Mouse (Mus musculus) left cerebral cortex, adult 9 months (tissue): ENCODE measurements at regions not wholly inside any gene's neighbourhood (a gene's known extent, or its start where the extent isn't known, plus 50 kb on each side); places are given as distances from the start of the nearest gene placed in this dataset.
"Not testable (repeated sequence)": the region's sequence is repeated elsewhere in the genome, so short reads cannot be mapped to it uniquely, and the experiment has no call there.

Experiments
- DNase-seq, 2 experiments: peaks; one replicate each; pipeline ENCODE4 v3.0.0; 2022; ENCODE audit warnings: low spot score in 2 of 2

DNA sequence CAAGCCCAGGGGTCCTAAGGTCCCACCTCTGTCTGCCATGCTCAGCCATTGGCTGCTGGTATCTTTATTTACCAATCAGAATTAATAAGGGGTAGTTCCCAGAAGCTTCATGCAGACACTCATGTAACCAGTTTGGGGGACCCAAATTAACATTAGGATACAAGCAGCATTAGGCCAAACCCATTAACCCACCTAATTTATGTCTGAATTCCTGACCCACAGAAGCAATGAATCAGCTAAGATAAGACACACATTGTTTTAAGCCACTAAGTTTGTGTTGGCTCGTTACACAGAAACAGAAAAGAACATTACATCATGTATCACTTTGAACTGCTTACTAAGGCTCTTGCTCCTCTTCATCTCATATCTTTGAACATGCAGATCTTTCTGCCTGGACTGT lies 461.0 kb downstream of the Lmo7 start:
- DNase-seq, result no peak

DNA sequence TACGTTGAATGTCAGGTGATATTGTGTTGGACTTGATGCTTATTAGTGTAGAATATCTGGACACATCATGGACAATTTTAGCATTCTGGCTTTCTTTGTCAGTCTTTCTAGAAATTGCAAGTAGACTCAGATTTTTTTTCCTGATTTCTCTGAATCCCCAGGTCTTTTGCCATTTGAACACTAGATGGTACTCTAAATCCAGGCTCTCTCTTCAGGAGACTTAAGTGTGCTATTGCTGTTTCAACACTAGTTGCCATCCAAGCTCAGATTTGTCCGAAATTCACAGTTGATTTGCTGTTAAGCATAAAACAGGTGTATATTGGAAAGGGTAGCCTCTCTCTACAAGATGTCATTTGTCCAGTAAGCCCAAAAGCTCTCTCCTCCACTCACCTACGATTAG lies 451.5 kb downstream of the Lmo7 start:
- DNase-seq, result peak in 1 of 2 experiments; percentile 5

DNA sequence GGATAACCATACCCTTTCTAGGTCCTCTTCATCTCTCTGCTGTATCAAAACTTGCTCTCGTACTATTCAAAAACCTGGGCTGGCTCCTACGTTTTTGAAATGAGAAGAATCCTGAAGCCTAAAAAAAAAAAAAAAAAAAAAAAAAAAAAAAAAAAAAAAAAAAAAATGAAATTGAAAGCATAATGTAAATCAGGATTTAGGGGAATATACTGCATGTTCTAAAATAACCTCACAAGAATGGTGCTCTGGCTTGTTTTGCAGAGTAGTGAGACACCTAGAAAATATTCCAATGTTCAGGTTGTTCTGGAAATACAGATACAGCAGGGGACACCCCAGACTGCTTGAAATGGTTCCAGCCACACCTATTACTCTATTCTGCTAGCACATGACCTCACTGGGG lies 442.0 kb downstream of the Lmo7 start:
- DNase-seq, result no peak

DNA sequence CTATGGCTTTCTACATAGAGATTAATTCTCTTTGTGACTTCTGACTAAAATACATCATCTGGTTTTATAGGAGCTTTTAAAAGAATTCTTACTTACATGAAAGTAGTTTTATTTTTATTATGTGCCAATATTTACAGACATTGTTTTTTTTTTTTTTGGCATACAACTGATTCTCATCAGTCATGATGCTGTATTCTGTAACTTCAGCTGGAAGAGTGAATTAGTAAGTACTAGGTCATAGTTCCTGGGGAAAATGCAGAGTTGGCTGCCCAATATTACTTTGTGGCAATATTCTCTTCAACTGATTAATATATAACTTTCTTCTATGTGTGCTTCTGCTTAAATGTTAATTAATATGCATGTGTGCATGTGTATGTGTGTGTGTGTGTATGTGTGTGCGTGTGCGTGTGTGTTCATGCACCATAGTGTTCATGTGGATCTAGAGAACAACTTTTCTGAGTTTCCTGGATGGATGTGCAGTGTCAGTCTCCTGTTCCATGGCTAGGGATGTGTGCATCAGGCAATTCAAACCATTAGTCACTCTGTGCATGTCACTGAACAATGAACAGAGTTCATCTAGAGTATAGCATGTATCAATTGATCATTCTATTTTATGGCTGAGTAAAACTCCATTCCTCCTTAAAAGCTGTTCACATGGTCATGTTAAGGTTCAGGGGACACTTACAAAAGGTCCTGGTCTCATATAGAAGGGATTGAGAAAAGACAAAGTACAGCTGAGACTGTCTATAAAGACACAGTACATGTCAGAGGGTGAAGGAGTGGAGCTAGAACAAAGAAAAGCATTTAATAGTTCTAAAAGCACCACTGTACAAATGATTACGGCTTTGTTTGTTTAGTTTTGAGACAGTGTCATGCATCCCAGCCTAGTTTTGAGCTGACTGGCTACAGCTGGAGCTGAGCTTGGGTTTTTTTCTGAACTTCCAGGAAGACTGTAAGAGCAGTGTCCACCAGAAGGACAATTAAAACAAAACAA lies 431.8 kb downstream of the Lmo7 start:
- no peak for DNase-seq

DNA sequence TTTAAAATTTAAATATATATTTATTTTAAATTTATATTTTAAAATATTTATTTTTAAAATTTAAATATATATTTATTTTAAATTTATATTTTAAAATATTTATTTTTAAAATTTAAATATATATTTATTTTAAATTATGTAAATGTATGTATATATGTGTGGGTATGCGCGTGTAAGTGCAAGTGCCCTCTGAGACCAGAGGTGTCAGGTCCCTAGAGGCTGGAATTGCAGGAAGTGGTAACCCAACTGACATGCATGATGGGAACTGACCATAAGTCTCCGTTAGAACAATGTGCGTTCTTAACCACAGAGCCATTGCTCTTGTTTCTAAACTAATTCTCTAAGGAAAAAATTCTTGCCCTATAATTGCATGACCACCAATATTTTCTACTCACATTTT lies 420.7 kb downstream of the Lmo7 start:
- not testable (repeated sequence) for DNase-seq

DNA sequence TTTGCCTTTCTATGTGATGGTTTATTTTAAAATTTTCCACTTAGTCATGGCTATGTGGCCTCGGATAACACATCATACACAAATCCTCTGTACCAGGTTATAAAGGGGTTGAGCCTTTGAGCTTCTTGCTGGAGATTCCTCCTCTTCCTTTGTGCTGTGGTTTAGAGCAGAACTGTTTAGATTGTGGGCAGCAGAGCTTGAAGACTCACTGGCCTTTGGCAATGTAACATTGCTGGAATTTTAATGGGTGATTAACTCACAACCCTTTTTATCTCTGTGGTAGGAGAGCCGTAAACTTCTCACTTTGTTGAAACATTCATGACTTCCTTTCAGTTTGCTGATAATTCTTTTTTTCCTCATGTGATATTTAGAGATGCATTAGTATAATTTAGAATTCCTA lies 413.0 kb downstream of the Lmo7 start:
- DNase-seq, result no peak

DNA sequence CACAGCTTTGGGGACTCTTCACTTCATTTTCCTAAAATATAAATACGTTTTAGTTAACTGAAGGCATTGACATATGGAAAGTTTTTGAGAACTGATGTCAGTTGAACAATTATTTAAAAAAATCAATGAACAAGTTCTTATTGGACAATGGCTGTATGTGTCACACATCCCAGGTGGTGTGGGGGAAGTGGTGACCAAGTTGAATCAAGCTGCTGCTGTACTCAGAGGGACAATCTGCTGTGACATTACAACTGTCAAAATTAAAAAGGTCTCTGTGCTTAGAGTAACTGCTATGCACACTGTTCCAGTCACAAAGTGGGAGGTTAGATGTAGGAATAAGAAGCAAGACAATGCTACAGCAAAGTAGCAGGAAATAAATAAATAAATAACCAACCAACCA lies 409.2 kb downstream of the Lmo7 start:
- no peak for DNase-seq

DNA sequence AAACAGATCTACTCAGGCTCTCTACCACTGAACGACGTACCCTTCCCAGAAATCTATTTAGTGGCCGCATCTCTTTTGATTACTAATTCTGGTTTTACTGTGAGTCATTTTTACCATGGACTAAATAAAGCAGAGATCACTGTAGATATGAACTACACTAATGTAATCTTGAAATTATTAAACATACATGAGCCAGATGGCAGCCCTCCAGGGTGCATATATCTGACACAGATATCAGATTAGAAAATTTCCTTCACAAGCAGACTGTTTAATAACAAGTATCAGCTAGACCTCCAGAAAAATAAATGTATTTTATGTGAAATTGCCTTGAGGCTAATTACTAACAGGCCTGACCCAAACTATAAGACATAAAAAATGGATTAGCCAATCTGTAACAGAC lies 388.4 kb downstream of the Lmo7 start:
- DNase-seq, result no peak

DNA sequence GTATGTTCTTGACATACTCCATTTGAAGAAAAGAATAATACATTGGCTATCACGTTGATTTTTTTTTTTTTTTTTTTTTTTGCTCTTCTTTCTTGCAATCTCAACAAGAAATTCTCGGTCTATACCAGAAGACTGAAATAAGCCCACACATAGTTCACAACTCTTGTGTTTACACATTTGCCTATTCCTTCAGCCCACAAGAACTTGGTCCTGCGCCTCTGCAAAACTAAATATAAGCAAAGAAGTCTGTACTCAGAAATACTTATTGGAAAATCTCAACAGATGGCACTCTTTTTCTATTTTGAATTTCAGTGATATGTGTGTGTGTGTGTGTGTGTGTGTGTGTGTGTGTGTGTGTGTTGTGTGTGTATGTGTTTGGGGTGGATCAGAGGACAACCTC lies 376.4 kb downstream of the Lmo7 start:
- DNase-seq, result peak in 1 of 2 experiments; percentile 9

DNA sequence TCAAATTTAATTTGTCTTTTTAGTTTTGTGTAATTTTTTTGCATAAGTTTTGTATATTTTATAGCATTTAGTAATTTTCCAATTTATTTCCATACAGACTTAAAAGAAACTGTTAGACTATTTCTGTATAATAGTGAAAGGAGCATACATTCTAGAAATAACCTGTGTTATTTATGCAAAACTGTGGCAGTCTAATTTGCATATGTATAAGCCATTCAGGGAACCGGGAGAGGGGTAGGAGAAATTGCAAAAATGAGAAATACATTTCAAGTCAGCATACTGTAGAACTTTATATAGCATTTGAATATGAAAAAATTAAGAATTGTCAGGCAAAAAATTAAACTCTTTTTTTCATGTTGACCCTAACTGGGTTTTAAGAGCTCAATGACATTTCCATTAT lies 364.3 kb downstream of the Lmo7 start:
- no peak for DNase-seq

DNA sequence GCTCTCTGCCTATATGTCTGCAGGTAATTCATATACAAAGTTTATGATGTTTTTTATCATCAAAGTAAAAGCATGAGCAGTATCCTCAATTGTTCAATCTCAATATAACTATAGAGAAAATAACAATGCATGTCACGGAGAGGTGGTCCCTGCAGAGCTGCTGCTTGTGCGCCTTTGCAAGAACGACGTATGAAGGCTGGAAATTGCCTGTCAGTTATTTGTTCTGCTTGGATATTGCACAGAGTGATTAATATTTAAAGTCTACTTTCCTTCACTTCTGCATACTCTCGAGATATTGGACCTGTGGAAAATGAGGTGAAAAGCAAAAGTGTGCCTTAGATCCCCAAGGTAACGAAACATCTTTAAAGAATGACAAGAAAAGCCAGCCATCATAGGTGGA lies 362.8 kb downstream of the Lmo7 start:
- no peak for DNase-seq

DNA sequence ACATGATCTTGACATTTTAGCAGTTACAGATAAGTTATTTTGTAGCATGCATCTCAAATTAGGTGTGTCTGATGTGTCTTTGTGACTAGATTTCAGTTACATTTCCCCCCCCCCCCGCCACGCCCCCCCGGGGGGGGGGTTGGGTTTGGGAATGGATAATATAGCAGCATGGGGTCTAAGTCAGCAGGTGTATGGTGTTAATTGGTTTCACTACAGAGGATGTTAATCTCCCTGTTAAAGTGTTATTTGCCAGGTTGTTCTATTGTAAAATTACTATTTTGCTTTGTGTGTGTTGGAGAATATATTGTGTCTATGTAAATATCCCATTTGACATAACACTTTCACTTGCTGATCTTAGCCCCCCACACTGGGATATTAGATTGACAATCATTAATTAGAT lies 319.2 kb downstream of the Lmo7 start:
- no peak for DNase-seq

DNA sequence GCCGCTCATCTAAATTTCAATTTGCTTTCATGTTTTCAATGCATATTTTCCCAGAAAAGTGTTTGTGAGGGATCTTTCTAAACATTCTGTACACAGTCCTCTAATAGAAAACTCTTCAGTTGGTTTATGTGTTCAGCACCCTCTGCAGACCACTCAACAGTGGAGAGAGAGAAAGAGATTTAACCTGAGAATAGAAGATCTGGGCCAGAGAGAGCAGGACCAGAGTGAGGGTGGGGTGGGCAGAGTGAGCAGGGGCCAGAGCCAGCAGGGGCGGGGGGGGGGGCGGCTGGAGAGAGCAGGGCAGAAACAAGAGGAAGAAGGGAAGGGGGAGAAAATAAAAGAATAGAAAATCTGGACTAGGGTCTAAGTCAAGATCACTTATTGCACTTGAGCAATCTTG lies 318.7 kb downstream of the Lmo7 start:
- DNase-seq, result no peak

DNA sequence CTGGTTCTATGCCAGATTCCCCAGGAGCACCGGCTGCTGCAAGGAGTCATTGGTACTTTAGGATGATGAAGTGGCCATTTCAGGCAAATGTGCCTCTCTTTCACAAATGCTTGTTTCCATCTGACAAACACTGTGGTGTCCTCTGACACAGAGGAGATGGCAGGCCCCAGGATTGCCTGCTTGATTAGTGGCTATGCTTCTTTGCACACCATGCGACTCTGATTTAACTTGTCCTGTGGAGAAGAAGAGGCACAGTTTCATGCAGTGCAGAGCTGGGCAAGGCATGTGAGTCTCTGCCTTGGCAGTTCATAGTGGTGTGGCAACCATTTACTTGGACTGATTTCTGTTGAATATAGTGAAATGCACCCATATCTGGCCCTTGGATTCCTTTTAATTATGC lies 308.4 kb downstream of the Lmo7 start:
- no peak for DNase-seq

DNA sequence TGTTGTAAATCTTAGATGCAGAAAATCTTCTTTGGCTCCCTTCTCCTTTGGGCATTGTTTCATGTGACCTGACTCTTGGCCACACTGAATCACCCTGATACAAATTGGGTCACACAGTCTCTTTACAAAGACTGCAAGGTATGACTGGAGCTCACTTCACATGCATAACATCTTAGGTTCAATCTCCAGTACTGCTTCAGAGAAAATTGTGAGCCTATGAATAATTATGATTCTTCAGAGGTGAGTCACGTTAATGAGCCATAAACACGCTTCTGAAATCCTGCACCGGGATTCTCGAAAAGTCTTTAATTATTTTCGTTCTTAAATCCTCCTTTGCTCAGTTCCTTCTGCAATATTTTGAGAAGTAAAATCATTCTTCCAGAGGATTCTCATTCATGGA lies 307.7 kb downstream of the Lmo7 start:
- no peak for DNase-seq

DNA sequence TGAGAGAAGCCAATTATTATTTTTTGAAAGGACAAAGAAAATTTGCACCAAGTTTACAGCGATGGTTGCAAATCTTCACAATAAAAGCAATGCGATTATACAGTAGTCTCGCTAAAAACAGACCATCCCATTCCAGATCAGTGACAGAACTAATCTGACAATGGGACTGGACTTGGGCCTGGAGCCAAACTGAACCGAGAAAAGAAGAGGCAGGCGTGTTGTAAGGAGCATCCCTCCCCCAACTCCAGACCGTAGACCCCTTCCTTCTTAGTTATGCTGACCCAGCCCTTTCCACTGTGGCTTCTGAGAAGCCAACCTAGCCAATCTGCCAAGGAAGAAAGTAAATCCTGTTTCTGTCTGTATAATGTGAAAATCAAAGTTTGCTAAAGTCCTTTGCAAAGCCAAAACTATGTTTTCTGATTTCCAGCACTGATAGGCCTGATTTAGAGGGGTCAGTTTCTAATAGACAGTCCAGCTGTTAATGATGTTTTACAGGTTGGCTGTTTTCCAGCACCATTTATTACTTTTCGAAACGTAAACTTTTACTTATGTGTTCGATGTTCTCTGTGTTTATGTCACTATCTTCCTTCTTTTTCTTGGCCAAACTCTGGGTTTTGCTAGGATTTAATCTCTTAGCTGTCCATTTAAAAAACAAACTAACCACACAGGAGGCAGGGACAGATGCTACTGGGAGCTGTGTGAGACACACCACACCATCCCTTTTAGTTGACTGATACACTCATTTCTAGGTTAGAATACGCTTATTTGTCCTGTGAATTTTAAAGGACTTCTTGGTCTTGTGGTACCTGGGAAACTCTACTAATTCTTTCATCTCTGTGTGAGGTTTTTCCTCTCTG lies 301.5 kb downstream of the Lmo7 start:
- DNase-seq, result no peak

DNA sequence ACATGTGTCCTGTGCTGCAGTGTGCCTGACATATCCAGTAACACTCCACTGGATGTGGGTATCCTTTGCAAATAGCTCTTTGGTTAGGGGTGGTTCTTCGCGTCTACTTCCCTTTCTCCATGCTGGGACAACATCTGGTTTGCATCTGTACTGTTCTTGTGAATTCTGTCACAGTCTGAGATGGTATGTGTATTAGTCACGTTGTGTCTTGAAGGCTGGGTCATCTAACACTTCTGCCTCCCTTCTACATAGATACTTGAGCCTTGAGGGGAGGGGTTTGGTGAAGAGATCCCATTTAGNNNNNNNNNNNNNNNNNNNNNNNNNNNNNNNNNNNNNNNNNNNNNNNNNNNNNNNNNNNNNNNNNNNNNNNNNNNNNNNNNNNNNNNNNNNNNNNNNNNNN lies 294.9 kb downstream of the Lmo7 start:
- DNase-seq, result no peak

DNA sequence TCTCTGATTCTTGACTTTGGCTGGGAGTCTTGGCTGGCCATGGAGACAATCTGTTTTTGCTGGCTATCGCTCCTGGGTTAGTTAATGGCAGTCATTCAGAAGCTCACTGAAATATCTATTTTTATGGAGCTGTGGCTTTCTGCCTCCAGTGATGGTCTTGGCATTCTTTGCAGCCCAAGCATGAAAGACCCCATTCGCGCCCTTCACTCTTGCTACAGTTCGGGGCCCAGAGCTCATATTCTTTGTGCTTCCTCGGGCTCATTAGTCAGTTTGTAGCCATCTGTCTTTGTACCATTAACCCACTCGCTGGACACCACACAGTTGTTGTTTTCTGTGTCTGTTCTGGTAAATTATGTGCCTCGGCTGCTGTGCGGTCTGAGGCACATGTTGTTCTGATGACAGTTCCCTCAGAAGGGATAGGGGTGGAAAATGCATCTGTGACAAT lies 290.4 kb downstream of the Lmo7 start:
- no peak for DNase-seq

DNA sequence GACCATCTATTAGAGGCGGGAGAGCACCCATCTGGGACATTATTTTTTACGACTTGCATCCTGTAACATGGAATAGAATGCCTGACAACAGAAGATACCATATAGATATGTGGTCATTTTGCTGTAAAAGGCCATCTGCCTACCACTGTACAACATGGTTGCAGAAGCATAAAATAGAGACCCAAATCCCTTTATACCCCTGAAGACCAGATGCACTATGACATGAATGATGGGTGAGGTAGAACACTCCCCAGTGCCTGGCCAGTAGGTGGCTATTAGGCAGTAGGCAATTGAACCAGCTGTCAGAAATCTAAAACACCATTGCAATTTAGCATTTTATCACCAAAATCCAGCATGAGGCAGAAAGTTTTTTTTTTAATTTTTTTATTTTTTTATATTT lies 289.6 kb downstream of the Lmo7 start:
- no peak for DNase-seq

DNA sequence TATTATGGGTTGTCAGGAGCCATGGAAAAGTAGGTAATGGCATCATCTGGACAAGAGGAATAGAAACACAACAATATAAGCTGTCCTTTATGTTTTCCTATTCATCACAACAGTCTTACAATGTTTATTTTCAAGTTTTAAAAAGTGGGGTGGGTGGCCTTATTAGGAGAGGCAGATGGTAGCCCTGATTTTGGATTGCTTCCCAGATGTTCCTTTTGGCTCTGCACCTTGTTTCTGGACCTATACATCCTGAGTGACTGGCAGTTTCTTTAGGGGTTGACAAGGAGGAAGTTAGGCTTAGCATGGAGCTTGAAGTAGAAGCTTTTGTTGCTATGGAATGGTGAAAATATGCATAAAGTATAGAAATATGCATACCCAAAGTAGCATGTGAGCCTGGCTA lies 286.8 kb downstream of the Lmo7 start:
- DNase-seq, result no peak

DNA sequence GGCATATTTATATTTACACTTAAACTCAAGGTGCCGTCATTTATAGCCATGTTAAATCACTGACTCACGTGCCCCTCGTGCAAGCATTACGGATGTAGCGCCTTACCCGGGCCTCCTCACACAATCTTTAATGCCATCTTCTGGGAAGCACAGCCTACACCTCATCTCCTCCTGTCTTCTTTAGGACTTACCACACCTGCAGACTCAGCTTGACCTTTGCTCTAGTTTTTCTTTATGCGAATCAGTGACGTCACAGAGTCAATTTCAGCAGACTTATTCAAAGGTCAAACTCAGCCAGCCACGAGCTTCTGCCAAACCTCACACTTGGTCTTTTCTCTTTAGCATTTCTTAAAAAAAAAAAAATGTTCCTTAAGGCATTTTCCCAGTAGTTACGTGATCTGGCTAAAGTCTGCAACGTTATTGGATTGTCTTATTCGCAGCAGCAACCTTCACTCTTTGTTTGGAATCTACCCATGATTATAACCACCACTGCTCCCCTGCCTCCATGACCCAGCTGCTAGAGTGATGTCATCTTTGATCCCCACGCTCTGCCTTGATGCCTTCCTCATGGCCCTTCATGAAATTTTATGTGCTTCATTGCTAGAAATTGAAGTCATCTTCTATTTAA lies 285.3 kb downstream of the Lmo7 start:
- no peak for DNase-seq

DNA sequence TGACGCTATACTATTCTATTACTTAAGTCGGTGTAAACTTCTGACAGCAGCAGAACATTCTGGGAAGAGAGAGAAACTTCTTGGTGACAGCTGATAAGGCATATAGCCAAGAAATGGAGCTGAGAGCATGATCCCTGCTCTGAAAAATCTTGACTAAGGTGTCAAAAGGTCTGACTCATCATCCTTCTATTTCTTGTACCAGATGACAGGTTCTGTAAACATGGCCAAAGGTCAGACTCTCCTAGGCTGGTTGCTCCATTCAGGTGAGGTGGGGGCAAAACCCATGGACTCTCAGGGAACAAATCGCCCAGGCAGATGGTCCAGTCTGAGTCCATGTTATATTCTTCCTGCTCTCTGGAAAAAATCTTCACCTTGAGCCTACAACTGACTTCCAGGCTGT lies 283.5 kb downstream of the Lmo7 start:
- no peak for DNase-seq
